Mouse (Mus musculus) heart, embryonic 14.5 days (tissue): ENCODE results near the gene Prelp. TPM values are rescaled to one million over a fixed set of nuclear protein-coding genes. Genes with fewer than 3 reads are reported as not detected.

Experiments
- ATAC-seq: fragments of 200-750 bp; cut with Nextera tagmentation; 2 replicates; pipeline ENCODE4 v1.8.0; 2017; ENCODE audit warnings: low read depth, moderate TSS enrichment; ENCODE audit not compliant: insufficient number of reproducible peaks, insufficient read depth, low FRiP score
- H3K27ac ChIP-seq, 2 experiments: fragments of 200-500 bp in 1 of 2; fragments of 300-500 bp in 1 of 2; sonication (generic) in 1 of 2; replicated peaks in 1 of 2; 2 replicates each; pipeline ENCODE4 v1.5.1; 2012 to 2014; ENCODE audit warnings: low read depth in 2 of 2, low read length in 2 of 2, control low read depth in 1 of 2, mild to moderate bottlenecking in 1 of 2, mixed read lengths in 1 of 2; ENCODE audit not compliant: control insufficient read depth in 1 of 2, insufficient read depth in 1 of 2
- H3K27me3 ChIP-seq: fragments of 300-500 bp; sonication (generic); 2 replicates; pipeline ENCODE4 v1.6.1; 2014; ENCODE audit warnings: mild to moderate bottlenecking, low read length, control low read depth; ENCODE audit not compliant: control insufficient read depth, insufficient read depth
- H3K36me3 ChIP-seq: fragments of 300-500 bp; sonication (generic); 2 replicates; pipeline ENCODE4 v1.6.1; 2014; ENCODE audit warnings: mild to moderate bottlenecking, control low read depth, low read length, mixed read lengths; ENCODE audit not compliant: control insufficient read depth, insufficient read depth
- H3K4me1 ChIP-seq, 2 experiments: fragments of 200-500 bp in 1 of 2; fragments of 300-500 bp in 1 of 2; sonication (generic) in 1 of 2; 2 replicates each; pipeline ENCODE4 v1.6.1; 2012 to 2014; ENCODE audit warnings: low read length in 2 of 2, control low read depth in 1 of 2, mixed read lengths in 1 of 2; ENCODE audit not compliant: control insufficient read depth in 2 of 2, insufficient read depth in 2 of 2
- H3K4me2 ChIP-seq: fragments of 300-500 bp; sonication (generic); 2 replicates; pipeline ENCODE4 v1.6.1; 2014; ENCODE audit warnings: mild to moderate bottlenecking, low read length
- H3K4me3 ChIP-seq, 2 experiments: fragments of 200-500 bp in 1 of 2; fragments of 300-500 bp in 1 of 2; sonication (generic) in 1 of 2; 2 replicates each; pipeline ENCODE4 v1.5.1; 2012 to 2014; ENCODE audit warnings: low read length in 2 of 2, mild to moderate bottlenecking in 2 of 2, control low read depth in 1 of 2, low read depth in 1 of 2, moderate library complexity in 1 of 2; ENCODE audit not compliant: control insufficient read depth in 1 of 2, insufficient read depth in 1 of 2
- H3K9ac ChIP-seq: fragments of 300-500 bp; sonication (generic); 2 replicates; pipeline ENCODE4 v1.6.1; 2014; ENCODE audit warnings: mild to moderate bottlenecking, low read length
- H3K9me3 ChIP-seq: fragments of 300-500 bp; sonication (generic); 2 replicates; pipeline ENCODE4 v1.6.1; 2016; ENCODE audit warnings: low read length, control low read depth; ENCODE audit not compliant: control insufficient read depth
- WGBS: fragments of 180-500 bp; shearing (Covaris S2); extraction: QIAGEN DNeasy Blood & Tissue Kit; methylation state at CpG from one replicate; pipeline ENCODE4 v1.1.7; 2014; 5-methylcytosine and 5-hydroxymethylcytosine counted together
- polyA plus RNA-seq: library from polyadenylated mRNA; unstranded; fragments of >200 nt; fragmentation: Nextera tagmentation; extraction: Ambion mirVana; gene quantifications from 2 replicates; pipeline ENCODE4 v1.2.1, GENCODE M21; 2014

Prelp gene
- polyA plus RNA-seq, 1 experiment from 2014 or later = 2.1 TPM

GRCm38 (mm10) chr1:133871241-133871640 is 50.0 kb downstream of the Prelp start:
- Histone ChIP-seq H3K9me3 (no peaks in the 10 kb centered on the region), H3K27ac (no peak overlapping the region), H3K4me2 (no peak overlapping the region), H3K9ac (no peak overlapping the region), H3K27me3 (no peaks in the 10 kb centered on the region), H3K4me1 (peaks cover 14 to 15% of the 10 kb centered on the region in 2 experiments), H3K36me3 (no peaks in the 10 kb centered on the region), H3K4me3 (no peak overlapping the region)
- ATAC-seq = no peak
- 42% methylated on average over 10 of the region's 10 CpGs for WGBS

- Histone ChIP-seq H3K27me3 (no peaks in the 10 kb centered on the region), H3K9me3 (0 out of 2 replicates have a peak, but pooled peaks cover 2% of the 10 kb centered on the region), H3K36me3 (no peaks in the 10 kb centered on the region), H3K27ac (no peak overlapping the region), H3K4me2 (no peak overlapping the region), H3K4me1 (peaks cover 8 to 12% of the 10 kb centered on the region in 2 experiments), H3K4me3 (no peak overlapping the region), H3K9ac (no peak overlapping the region)
- 66% methylated on average over 2 of the region's 2 CpGs for WGBS
- ATAC-seq = no peak
These were observed 52.0 kb downstream of the Prelp start for GRCm38 (mm10) chr1:133869221-133869620.

GRCm38 (mm10) chr1:133863257-133863997 is 57.8 kb downstream of the Prelp start:
- H3K9ac ChIP-seq = no peak overlapping the region; the same call in 1 of the 2 replicates
- no peaks in the 10 kb centered on the region for H3K36me3 ChIP-seq
- peak overlapping the region; percentile 17; the same call in 1 of the 2 replicates for H3K4me2 ChIP-seq
- 14% methylated on average over 10 of the region's 10 CpGs for WGBS
- H3K27me3 ChIP-seq = no peaks in the 10 kb centered on the region
- H3K4me3 ChIP-seq = no peak overlapping the region
- H3K9me3 ChIP-seq = 0 out of 2 replicates have a peak, but pooled peaks cover 2% of the 10 kb centered on the region
- ATAC-seq = peak; percentile 68; the same call in 1 of the 2 replicates
- peaks cover 20 to 27% of the 10 kb centered on the region in 2 experiments for H3K4me1 ChIP-seq
- H3K27ac ChIP-seq = peak overlapping the region; percentile 74 to 77

- Histone ChIP-seq H3K4me2 (no peak overlapping the region), H3K4me1 (peaks cover 20 to 27% of the 10 kb centered on the region in 2 experiments), H3K27ac (no peak overlapping the region), H3K4me3 (no peak overlapping the region), H3K36me3 (no peaks in the 10 kb centered on the region), H3K9me3 (0 out of 2 replicates have a peak, but pooled peaks cover 2% of the 10 kb centered on the region), H3K9ac (no peak overlapping the region), H3K27me3 (no peaks in the 10 kb centered on the region)
- no peak for ATAC-seq
- 25% methylated on average over 5 of the region's 5 CpGs for WGBS
These were observed 60.2 kb downstream of the Prelp start for GRCm38 (mm10) chr1:133861028-133861427.

Other genes starting within 250 kb of the Prelp start
- 0.44 and 0.45 TPM in 2 replicates for gene Lax1, start 231.3 kb downstream of the Prelp start, polyA plus RNA-seq
- gene Atp2b4, start 120.4 kb downstream of the Prelp start, polyA plus RNA-seq = 18.7 and 21.3 TPM in 2 replicates
- 0.40 and 0.47 TPM in 2 replicates for gene Optc, start 13.4 kb downstream of the Prelp start, polyA plus RNA-seq
- 15.9 and 18.0 TPM in 2 replicates for gene Fmod, start 115.8 kb upstream of the Prelp start, polyA plus RNA-seq
- 34.7 and 36.9 TPM in 2 replicates for gene Btg2, start 157.7 kb upstream of the Prelp start, polyA plus RNA-seq
- 0.46 and 0.96 TPM in 2 replicates for gene Chit1, start 189.8 kb upstream of the Prelp start, polyA plus RNA-seq